Mouse (Mus musculus): ENCODE measurements around the gene Ubxn10. TPM values are rescaled to one million over a fixed set of nuclear protein-coding genes. Genes with fewer than 3 reads are reported as not detected.

Ubxn10 gene
- polyA plus RNA-seq, 1 experiment from 2014 or later = 1.3 TPM

DNA sequence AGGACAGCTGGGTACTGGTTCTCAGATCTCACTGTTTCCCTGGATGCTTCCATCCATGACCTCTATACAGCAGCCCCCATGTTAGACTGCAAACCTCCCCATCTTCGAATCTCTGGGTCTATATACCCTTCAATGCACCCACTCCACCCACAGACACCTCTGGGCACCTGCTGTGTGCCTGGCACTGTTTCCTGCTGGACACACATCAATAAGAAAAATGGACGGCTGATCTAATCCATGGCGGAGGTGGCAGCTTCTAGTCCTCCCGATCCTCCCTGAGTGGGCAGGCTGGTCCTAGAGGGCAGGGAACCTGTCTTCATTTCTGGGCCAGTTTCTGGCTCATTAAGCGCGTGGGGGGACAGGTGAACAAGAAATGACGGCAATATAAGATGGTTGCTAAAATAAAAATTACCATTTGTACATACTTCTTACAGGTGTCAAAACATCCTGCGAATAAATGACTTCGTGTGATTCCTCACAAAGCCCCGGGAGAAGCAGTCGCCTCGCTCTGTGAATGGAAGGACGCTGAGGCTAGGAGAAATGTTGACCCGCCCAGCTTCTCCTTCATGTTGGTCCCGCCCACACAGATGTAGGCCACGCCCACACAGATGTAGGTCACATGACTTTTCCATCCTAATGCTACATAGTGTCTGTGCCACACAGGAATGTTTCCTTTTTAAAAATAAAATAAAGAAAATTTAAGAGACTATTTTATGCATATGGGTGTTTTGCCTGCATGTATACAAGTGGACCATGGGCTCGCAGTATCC lies 25.7 kb downstream of the Ubxn10 start:
- Histone ChIP-seq H3K9me3 (replicated peaks; ENCODE audit: control insufficient read depth, low read length) (0 out of 2 replicates have a peak, but pooled peaks cover 2% of the 10 kb centered on the region), H3K27me3 (ENCODE audit: control insufficient read depth, insufficient read depth, low read length) (peaks cover 3% of the 10 kb centered on the region), H3K36me3 (ENCODE audit: control insufficient read depth, insufficient read depth) (no peaks in the 10 kb centered on the region), H3K9ac (ENCODE audit: low read length) (no peak overlapping the region), H3K4me1 (ENCODE audit: control insufficient read depth, insufficient read depth, low read length) (no peaks in the 10 kb centered on the region), H3K4me2 (ENCODE audit: low read depth, low read length) (no peak overlapping the region), H3K4me3 (ENCODE audit: low read length) (no peak overlapping the region), H3K27ac (ENCODE audit: low read length) (no peak overlapping the region)
- no peak for ATAC-seq (replicated peaks; ENCODE audit: extremely low read depth, insufficient read depth, low FRiP score)
- 57% methylated on average over 17 of the region's 17 CpGs for WGBS

DNA sequence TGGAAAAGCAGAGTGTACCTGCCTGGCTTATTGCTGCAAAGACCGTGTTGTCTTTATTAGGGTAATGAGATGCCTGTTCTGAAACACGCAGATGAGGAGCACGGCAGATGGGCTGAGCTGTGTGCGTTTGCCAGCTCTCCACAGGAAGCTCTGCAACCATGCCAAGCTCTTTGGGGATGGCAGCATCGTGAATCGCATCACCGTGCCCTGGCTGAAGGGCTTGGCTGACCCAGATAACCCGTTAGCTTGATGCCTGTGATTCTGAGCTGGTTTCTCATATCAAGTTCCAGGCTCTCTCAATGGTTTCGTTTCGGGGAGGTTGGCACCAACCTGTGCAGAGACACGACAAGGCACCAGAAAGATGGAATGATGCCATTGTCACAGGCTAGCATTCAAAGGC lies 26.3 kb downstream of the Ubxn10 start:
- Histone ChIP-seq H3K9ac (ENCODE audit: low read length) (no peak overlapping the region), H3K4me1 (ENCODE audit: control insufficient read depth, insufficient read depth, low read length) (no peaks in the 10 kb centered on the region), H3K27ac (ENCODE audit: low read length) (no peak overlapping the region), H3K27me3 (ENCODE audit: control insufficient read depth, insufficient read depth, low read length) (peaks cover 3% of the 10 kb centered on the region), H3K4me3 (ENCODE audit: low read length) (no peak overlapping the region), H3K36me3 (ENCODE audit: control insufficient read depth, insufficient read depth) (no peaks in the 10 kb centered on the region), H3K9me3 (replicated peaks; ENCODE audit: control insufficient read depth, low read length) (0 out of 2 replicates have a peak, but pooled peaks cover 2% of the 10 kb centered on the region), H3K4me2 (ENCODE audit: low read depth, low read length) (no peak overlapping the region)
- no peak for ATAC-seq (replicated peaks; ENCODE audit: extremely low read depth, insufficient read depth, low FRiP score)
- WGBS = 78% methylated on average over 11 of the region's 11 CpGs

DNA sequence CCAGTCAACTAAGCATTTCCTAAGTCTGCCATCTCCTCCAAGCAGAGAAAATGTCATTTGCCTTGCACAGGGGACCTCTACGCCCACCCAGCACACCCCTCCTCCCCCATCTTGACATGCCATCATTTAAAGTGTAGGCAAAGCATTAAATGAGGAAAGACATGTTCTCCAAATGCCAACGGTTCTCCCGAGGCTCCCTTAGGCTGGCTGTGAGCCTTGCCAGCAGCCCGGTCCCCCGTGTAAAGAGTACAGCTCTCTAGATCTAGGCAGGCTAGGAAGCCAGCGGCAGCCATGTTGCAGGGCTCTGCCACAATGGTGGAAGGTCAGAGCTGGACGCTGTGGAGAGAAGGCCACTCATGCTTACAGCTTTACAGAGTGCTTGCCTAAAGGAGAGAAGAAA lies 27.0 kb downstream of the Ubxn10 start:
- no peak overlapping the region for H3K4me2 ChIP-seq (ENCODE audit: low read depth, low read length)
- WGBS = 60% methylated on average over 7 of the region's 7 CpGs
- no peaks in the 10 kb centered on the region for H3K4me1 ChIP-seq (ENCODE audit: control insufficient read depth, insufficient read depth, low read length)
- ATAC-seq (replicated peaks; ENCODE audit: extremely low read depth, insufficient read depth, low FRiP score) = no peak
- H3K36me3 ChIP-seq (ENCODE audit: control insufficient read depth, insufficient read depth) = no peaks in the 10 kb centered on the region
- 0 out of 2 replicates have a peak, but pooled peaks cover 2% of the 10 kb centered on the region for H3K9me3 ChIP-seq (replicated peaks; ENCODE audit: control insufficient read depth, low read length)
- no peak overlapping the region for H3K4me3 ChIP-seq (ENCODE audit: low read length)
- no peak overlapping the region for H3K27ac ChIP-seq (ENCODE audit: low read length)
- H3K9ac ChIP-seq (ENCODE audit: low read length) = no peak overlapping the region
- H3K27me3 ChIP-seq (ENCODE audit: control insufficient read depth, insufficient read depth, low read length) = peaks cover 3% of the 10 kb centered on the region

DNA sequence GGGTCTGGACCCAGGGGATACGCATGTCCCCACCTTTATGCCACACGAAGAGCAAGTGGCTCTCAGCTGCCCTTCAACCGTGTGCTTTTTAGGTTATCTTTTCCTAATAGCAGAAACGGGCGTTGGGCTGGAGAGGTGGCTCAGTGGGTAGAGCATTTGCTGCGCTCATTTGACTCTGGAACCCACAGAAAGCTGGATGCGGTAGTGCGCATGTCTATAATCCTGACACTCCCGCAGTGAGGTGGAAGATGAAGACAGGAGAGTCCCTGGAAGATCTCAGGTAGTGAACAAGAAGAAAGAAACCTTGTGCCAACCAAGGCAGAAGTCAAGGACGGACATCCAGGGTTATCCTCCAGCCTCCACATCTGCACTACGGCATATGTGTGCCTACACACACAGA lies 27.7 kb downstream of the Ubxn10 start:
- Histone ChIP-seq H3K27me3 (ENCODE audit: control insufficient read depth, insufficient read depth, low read length) (peaks cover 3% of the 10 kb centered on the region), H3K36me3 (ENCODE audit: control insufficient read depth, insufficient read depth) (no peaks in the 10 kb centered on the region), H3K4me3 (ENCODE audit: low read length) (no peak overlapping the region), H3K9ac (ENCODE audit: low read length) (no peak overlapping the region), H3K4me2 (ENCODE audit: low read depth, low read length) (no peak overlapping the region), H3K27ac (ENCODE audit: low read length) (no peak overlapping the region), H3K4me1 (ENCODE audit: control insufficient read depth, insufficient read depth, low read length) (no peaks in the 10 kb centered on the region), H3K9me3 (replicated peaks; ENCODE audit: control insufficient read depth, low read length) (0 out of 2 replicates have a peak, but pooled peaks cover 2% of the 10 kb centered on the region)
- 79% methylated on average over 11 of the region's 11 CpGs for WGBS
- ATAC-seq (replicated peaks; ENCODE audit: extremely low read depth, insufficient read depth, low FRiP score) = no peak

DNA sequence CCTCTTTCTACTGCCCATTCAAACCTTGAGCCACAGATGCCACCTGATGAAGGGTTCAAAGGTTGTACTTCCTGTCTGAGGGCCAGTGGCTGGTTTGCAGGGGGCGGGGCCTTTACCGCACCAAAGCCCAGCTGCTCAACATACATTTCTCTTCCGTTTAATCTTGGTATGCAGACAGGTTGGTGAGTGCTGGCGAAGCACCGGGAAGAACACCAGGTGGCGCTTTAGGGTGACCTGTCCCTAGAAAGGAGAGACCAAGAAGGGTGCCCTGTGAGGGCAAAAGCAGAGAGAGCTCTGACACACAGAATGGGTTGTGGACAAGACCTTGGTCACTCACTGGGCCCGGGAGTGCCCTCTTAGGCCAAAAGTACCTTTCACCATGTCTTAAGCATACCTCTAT lies 28.3 kb downstream of the Ubxn10 start:
- H3K36me3 ChIP-seq (ENCODE audit: control insufficient read depth, insufficient read depth) = no peaks in the 10 kb centered on the region

DNA sequence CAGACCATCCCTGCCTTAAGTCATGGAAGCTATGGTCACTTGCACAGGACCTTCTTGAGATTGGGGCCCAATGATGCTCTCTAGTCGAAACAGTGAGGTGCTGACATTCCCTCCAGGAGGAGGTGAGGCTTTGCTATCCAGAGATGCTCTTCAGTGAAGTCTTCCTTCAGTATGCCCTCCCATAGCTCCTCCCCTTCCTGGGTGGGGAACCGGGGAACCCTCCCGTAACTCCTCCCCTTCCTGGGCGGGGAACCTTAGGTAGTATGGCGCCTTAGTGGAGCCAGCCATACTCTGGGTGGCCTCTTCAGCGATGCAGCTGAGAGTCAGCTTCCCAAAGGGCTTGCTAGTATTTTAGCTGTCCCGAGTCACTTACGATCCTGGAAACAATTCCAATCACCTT lies 30.3 kb downstream of the Ubxn10 start:
- Histone ChIP-seq H3K4me2 (ENCODE audit: low read depth, low read length) (no peak overlapping the region), H3K27ac (ENCODE audit: low read length) (no peak overlapping the region), H3K4me3 (ENCODE audit: low read length) (no peak overlapping the region), H3K4me1 (ENCODE audit: control insufficient read depth, insufficient read depth, low read length) (no peaks in the 10 kb centered on the region), H3K36me3 (ENCODE audit: control insufficient read depth, insufficient read depth) (no peaks in the 10 kb centered on the region), H3K9ac (ENCODE audit: low read length) (no peak overlapping the region), H3K27me3 (ENCODE audit: control insufficient read depth, insufficient read depth, low read length) (peaks cover 3% of the 10 kb centered on the region), H3K9me3 (replicated peaks; ENCODE audit: control insufficient read depth, low read length) (no peaks in the 10 kb centered on the region)
- ATAC-seq (replicated peaks; ENCODE audit: extremely low read depth, insufficient read depth, low FRiP score) = no peak
- WGBS = 93% methylated on average over 8 of the region's 8 CpGs

More for the DNA sequence above, 28.3 kb downstream of the Ubxn10 start:
- peaks cover 3% of the 10 kb centered on the region for H3K27me3 ChIP-seq (ENCODE audit: control insufficient read depth, insufficient read depth, low read length)
- ATAC-seq (replicated peaks; ENCODE audit: extremely low read depth, insufficient read depth, low FRiP score) = 0 out of 2 replicates have a peak, but pooled peaks have one; percentile 23
- H3K9ac ChIP-seq (ENCODE audit: low read length) = no peak overlapping the region
- 0 out of 2 replicates have a peak, but pooled peaks cover 2% of the 10 kb centered on the region for H3K9me3 ChIP-seq (replicated peaks; ENCODE audit: control insufficient read depth, low read length)
- H3K4me3 ChIP-seq (ENCODE audit: low read length) = no peak overlapping the region
- H3K4me1 ChIP-seq (ENCODE audit: control insufficient read depth, insufficient read depth, low read length) = no peaks in the 10 kb centered on the region
- H3K27ac ChIP-seq (ENCODE audit: low read length) = no peak overlapping the region
- WGBS = 6% methylated on average over 7 of the region's 7 CpGs
- H3K4me2 ChIP-seq (ENCODE audit: low read depth, low read length) = no peak overlapping the region

DNA sequence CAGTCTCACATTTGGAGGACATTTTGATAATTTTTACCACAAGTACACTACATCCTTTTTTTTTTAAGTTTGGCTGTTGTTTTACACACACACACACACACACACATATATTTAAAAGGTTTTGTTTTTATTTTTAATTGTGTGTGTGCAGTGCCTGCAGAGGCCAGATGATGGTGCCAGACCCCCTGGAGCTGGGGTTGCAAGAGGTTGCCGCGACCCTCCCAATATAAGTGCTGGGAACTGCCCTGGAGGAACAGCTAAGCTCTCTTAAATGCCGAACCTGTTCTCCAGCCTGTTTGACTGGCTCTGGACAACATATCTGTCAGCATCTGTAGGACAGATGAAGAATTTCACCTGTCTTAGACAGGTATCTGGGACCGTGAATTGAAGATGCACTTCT lies 32.8 kb downstream of the Ubxn10 start:
- no peak overlapping the region for H3K4me3 ChIP-seq (ENCODE audit: low read length)
- ATAC-seq (replicated peaks; ENCODE audit: extremely low read depth, insufficient read depth, low FRiP score) = no peak
- no peaks in the 10 kb centered on the region for H3K36me3 ChIP-seq (ENCODE audit: control insufficient read depth, insufficient read depth)
- H3K4me1 ChIP-seq (ENCODE audit: control insufficient read depth, insufficient read depth, low read length) = no peaks in the 10 kb centered on the region
- WGBS = 75% methylated on average over 4 of the region's 4 CpGs
- no peak overlapping the region for H3K27ac ChIP-seq (ENCODE audit: low read length)
- no peak overlapping the region for H3K4me2 ChIP-seq (ENCODE audit: low read depth, low read length)
- H3K27me3 ChIP-seq (ENCODE audit: control insufficient read depth, insufficient read depth, low read length) = no peaks in the 10 kb centered on the region; the same call in 1 of the 2 replicates
- H3K9me3 ChIP-seq (replicated peaks; ENCODE audit: control insufficient read depth, low read length) = no peaks in the 10 kb centered on the region
- H3K9ac ChIP-seq (ENCODE audit: low read length) = no peak overlapping the region

DNA sequence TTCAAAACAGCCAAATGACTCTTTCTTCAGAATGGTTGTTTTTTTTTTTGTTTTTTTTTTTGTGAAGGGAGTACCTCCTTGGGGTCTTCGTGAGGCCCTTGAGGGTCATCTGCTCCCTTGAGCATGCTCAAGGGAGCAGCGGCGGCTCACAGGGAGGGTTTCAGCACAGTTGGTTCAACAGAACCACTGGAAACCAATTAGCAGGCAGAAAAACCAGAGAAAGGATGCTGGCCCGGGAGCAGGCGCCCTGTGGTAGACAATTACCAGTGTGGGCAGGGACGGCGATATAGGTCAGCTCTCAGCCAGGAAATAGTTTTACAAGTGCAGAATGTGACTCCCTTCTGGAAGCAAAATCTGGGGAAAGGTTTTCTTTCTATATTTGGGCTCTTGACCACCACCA lies 33.4 kb downstream of the Ubxn10 start:
- Histone ChIP-seq H3K36me3 (ENCODE audit: control insufficient read depth, insufficient read depth) (no peaks in the 10 kb centered on the region), H3K4me1 (ENCODE audit: control insufficient read depth, insufficient read depth, low read length) (no peaks in the 10 kb centered on the region), H3K4me3 (ENCODE audit: low read length) (no peak overlapping the region), H3K4me2 (ENCODE audit: low read depth, low read length) (no peak overlapping the region), H3K9me3 (replicated peaks; ENCODE audit: control insufficient read depth, low read length) (0 out of 2 replicates have a peak, but pooled peaks cover 2% of the 10 kb centered on the region), H3K27ac (ENCODE audit: low read length) (no peak overlapping the region), H3K27me3 (ENCODE audit: control insufficient read depth, insufficient read depth, low read length) (no peaks in the 10 kb centered on the region; the same call in 1 of the 2 replicates), H3K9ac (ENCODE audit: low read length) (no peak overlapping the region)
- WGBS = 50% methylated on average over 7 of the region's 7 CpGs
- no peak for ATAC-seq (replicated peaks; ENCODE audit: extremely low read depth, insufficient read depth, low FRiP score)

DNA sequence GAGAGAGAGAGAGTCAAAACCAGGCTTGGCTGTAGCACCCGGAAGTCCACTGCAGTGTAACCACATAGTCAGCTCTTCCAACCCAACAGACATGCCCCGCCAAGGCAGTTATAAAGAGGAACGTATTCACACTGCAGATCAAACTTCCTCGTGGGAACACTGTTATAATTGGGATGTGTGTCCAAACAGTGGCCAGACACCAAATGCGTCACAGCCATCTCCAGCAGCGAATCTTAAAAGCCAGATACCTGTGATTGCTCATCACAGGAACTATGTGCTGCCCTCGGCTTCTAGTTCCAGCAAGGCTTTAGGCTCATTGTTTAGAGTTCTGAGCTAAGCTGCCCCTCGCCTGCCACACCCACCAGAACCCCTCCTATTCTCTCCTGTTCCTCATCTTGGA lies 34.4 kb downstream of the Ubxn10 start:
- Histone ChIP-seq H3K4me1 (ENCODE audit: control insufficient read depth, insufficient read depth, low read length) (no peaks in the 10 kb centered on the region), H3K27ac (ENCODE audit: low read length) (no peak overlapping the region), H3K27me3 (ENCODE audit: control insufficient read depth, insufficient read depth, low read length) (no peaks in the 10 kb centered on the region), H3K36me3 (ENCODE audit: control insufficient read depth, insufficient read depth) (no peaks in the 10 kb centered on the region), H3K4me3 (ENCODE audit: low read length) (no peak overlapping the region), H3K9me3 (replicated peaks; ENCODE audit: control insufficient read depth, low read length) (0 out of 2 replicates have a peak, but pooled peaks cover 2% of the 10 kb centered on the region), H3K9ac (ENCODE audit: low read length) (no peak overlapping the region), H3K4me2 (ENCODE audit: low read depth, low read length) (no peak overlapping the region)
- ATAC-seq (replicated peaks; ENCODE audit: extremely low read depth, insufficient read depth, low FRiP score) = no peak
- WGBS = 67% methylated on average over 8 of the region's 8 CpGs
